Mouse (Mus musculus) limb, embryonic 14.5 days (tissue): ENCODE results near the gene Zfp148. TPM values are rescaled to one million over a fixed set of nuclear protein-coding genes. Genes with fewer than 3 reads are reported as not detected.

Experiments
- ATAC-seq: fragments of 200-750 bp; cut with Nextera tagmentation; 2 replicates; pipeline ENCODE4 v1.8.0; 2017; ENCODE audit warnings: low read depth, moderate number of reproducible peaks, moderate TSS enrichment; ENCODE audit not compliant: low FRiP score
- DNase-seq: peaks from one replicate; pipeline ENCODE4 v3.0.0-alpha.2; 2015; ENCODE audit warnings: low spot score
- H3K27ac ChIP-seq: fragments of 300-500 bp; sonication (generic); replicated peaks from 2 replicates; pipeline ENCODE4 v1.5.1; 2014; ENCODE audit warnings: low read depth, mild to moderate bottlenecking, low read length, moderate library complexity, mixed read lengths
- H3K27me3 ChIP-seq: fragments of 300-500 bp; sonication (generic); 2 replicates; pipeline ENCODE4 v1.6.1; 2014; ENCODE audit warnings: low read length, mixed read lengths; ENCODE audit not compliant: control insufficient read depth, insufficient read depth
- H3K36me3 ChIP-seq: fragments of 300-500 bp; sonication (generic); 2 replicates; pipeline ENCODE4 v1.6.1; 2014; ENCODE audit warnings: mild to moderate bottlenecking, low read length, moderate library complexity, mixed read lengths; ENCODE audit not compliant: control insufficient read depth, insufficient read depth
- H3K4me1 ChIP-seq: fragments of 300-500 bp; sonication (generic); 2 replicates; pipeline ENCODE4 v1.6.1; 2014; ENCODE audit warnings: antibody characterized with exemption, low read length, mixed read lengths; ENCODE audit not compliant: control insufficient read depth, insufficient read depth
- H3K4me2 ChIP-seq: fragments of 300-500 bp; sonication (generic); replicated peaks from 2 replicates; pipeline ENCODE4 v1.6.1; 2014; ENCODE audit warnings: low read depth, mild to moderate bottlenecking, low read length, moderate library complexity; ENCODE audit not compliant: severe bottlenecking
- H3K4me3 ChIP-seq: fragments of 300-500 bp; sonication (generic); replicated peaks from 2 replicates; pipeline ENCODE4 v1.5.1; 2014; ENCODE audit warnings: low read length
- H3K9ac ChIP-seq: fragments of 300-500 bp; sonication (generic); 2 replicates; pipeline ENCODE4 v1.6.1; 2014; ENCODE audit warnings: mild to moderate bottlenecking, low read depth, low read length, moderate library complexity; ENCODE audit not compliant: severe bottlenecking
- H3K9me3 ChIP-seq: fragments of 300-500 bp; sonication (generic); 2 replicates; pipeline ENCODE4 v1.6.1; 2016; ENCODE audit warnings: low read length; ENCODE audit not compliant: control insufficient read depth
- POLR2A ChIP-seq: fragments of 200-500 bp; IDR thresholded peaks from 2 replicates; pipeline ENCODE4 v1.8.0; 2012; ENCODE audit warnings: inconsistent platforms, mild to moderate bottlenecking, moderate library complexity, borderline replicate concordance; ENCODE audit not compliant: insufficient read depth, insufficient read length; ENCODE audit errors: extremely low read depth
- WGBS: fragments of 180-500 bp; shearing (Covaris S2); extraction: QIAGEN DNeasy Blood & Tissue Kit; methylation state at CpG from one replicate; pipeline ENCODE4 v1.1.7; 2014; 5-methylcytosine and 5-hydroxymethylcytosine counted together
- polyA plus RNA-seq, 2 experiments: library from polyadenylated mRNA; depleted of rRNA in 1 of 2; stranded (reverse) in 1 of 2; unstranded in 1 of 2; fragments of >200 nt; fragmentation: Nextera tagmentation in 1 of 2; extraction: Ambion mirVana in 1 of 2; gene quantifications; 2 replicates each; pipeline versions ENCODE4 v1.2.1 to v1.2.3; 2012 to 2014

Zfp148 gene
- polyA plus RNA-seq, 2 experiments = 26.6 to 50.2 TPM

DNA sequence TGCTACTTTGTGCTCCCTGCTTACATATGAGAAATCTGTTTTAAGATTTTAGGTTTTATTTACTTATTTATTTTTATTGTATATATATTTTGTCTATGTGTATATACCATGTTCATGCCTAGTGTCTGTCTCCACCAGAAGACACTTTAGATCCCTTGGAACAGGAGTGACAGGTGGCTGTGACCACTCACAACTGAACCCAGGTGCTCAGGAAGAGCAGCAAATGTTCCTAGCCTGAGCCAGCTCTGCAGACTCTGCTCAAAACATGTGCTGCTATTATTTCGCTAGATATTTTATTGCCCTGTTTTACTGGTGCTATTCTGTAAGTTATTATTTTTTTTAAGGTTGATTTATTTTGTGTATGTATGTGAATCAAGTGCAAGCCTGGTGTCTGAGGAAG is 78.5 kb downstream of the Zfp148 start:
- 74% methylated on average over 1 of the region's 1 CpGs for WGBS
- Histone ChIP-seq H3K4me1 (no peaks in the 10 kb centered on the region), H3K27me3 (no peaks in the 10 kb centered on the region), H3K4me2 (no peak overlapping the region), H3K36me3 (peaks cover 16% of the 10 kb centered on the region), H3K9me3 (no peaks in the 10 kb centered on the region), H3K4me3 (no peak overlapping the region), H3K9ac (no peak overlapping the region), H3K27ac (no peak overlapping the region)
- no peak for TF ChIP-seq POLR2A
- no peak for DNase-seq
- ATAC-seq = no peak

- no peak overlapping the region for H3K9ac ChIP-seq
- TF ChIP-seq POLR2A = no peak
- ATAC-seq (no peak), DNase-seq (no peak)
- no peaks in the 10 kb centered on the region for H3K27me3 ChIP-seq
- no peak overlapping the region for H3K4me3 ChIP-seq
- no peak overlapping the region for H3K4me2 ChIP-seq
- peaks cover 16% of the 10 kb centered on the region for H3K36me3 ChIP-seq
- H3K4me1 ChIP-seq = no peaks in the 10 kb centered on the region
- no peaks in the 10 kb centered on the region for H3K9me3 ChIP-seq
- no peak overlapping the region for H3K27ac ChIP-seq
- WGBS = 72% methylated on average over 3 of the region's 3 CpGs
These were observed 80.8 kb downstream of the Zfp148 start for GRCm38 (mm10) chr16:33461416-33461815.

- WGBS = 97% methylated on average over 4 of the region's 4 CpGs
- Histone ChIP-seq H3K4me3 (no peak overlapping the region), H3K27ac (no peak overlapping the region), H3K36me3 (peaks cover 17% of the 10 kb centered on the region), H3K27me3 (no peaks in the 10 kb centered on the region), H3K9ac (no peak overlapping the region), H3K9me3 (no peaks in the 10 kb centered on the region), H3K4me2 (no peak overlapping the region), H3K4me1 (no peaks in the 10 kb centered on the region)
- TF ChIP-seq POLR2A = no peak
- DNase-seq (no peak), ATAC-seq (no peak)
These were observed 84.0 kb downstream of the Zfp148 start for GRCm38 (mm10) chr16:33464509-33465241.

- Histone ChIP-seq H3K27me3 (no peaks in the 10 kb centered on the region), H3K27ac (no peak overlapping the region), H3K4me3 (no peak overlapping the region), H3K36me3 (0 out of 2 replicates have a peak, but pooled peaks cover 19% of the 10 kb centered on the region), H3K9me3 (no peaks in the 10 kb centered on the region), H3K4me2 (no peak overlapping the region), H3K4me1 (no peaks in the 10 kb centered on the region), H3K9ac (no peak overlapping the region)
- ATAC-seq = no peak
- DNase-seq = no peak
- WGBS = 93% methylated on average over 4 of the region's 4 CpGs
- no peak for TF ChIP-seq POLR2A
These were observed 84.6 kb downstream of the Zfp148 start for GRCm38 (mm10) chr16:33465242-33465614.

DNA sequence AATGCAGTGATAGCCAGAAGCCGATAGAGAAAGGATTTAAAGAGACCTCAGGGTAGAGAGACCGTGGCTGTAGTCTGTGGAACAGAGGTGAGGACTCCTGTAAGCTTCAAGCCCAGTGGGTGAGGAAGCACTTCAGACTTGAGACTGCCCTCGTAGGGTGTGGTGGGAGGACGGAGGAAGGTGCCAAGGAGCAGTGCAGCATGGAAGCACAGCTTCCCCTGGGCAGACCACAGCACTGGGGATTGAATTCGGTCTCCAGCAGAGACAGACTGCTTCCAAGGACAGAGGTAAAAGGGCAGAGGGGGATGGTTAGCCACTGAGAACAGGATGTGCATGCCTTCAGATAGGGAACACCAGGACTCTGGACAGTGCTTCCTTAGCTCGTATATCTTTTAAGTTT is 86.8 kb downstream of the Zfp148 start:
- H3K4me1 ChIP-seq = no peaks in the 10 kb centered on the region
- H3K27me3 ChIP-seq = no peaks in the 10 kb centered on the region
- ATAC-seq (no peak), DNase-seq (no peak)
- H3K36me3 ChIP-seq = peaks cover 22% of the 10 kb centered on the region; the same call in 1 of the 2 replicates
- no peaks in the 10 kb centered on the region for H3K9me3 ChIP-seq
- no peak overlapping the region for H3K4me2 ChIP-seq
- H3K4me3 ChIP-seq = no peak overlapping the region
- no peak for TF ChIP-seq POLR2A
- 72% methylated on average over 6 of the region's 6 CpGs for WGBS
- no peak overlapping the region for H3K27ac ChIP-seq
- no peak overlapping the region for H3K9ac ChIP-seq

- DNase-seq (peak; percentile 76), ATAC-seq (no peak)
- H3K27me3 ChIP-seq = no peaks in the 10 kb centered on the region
- peaks cover 26% of the 10 kb centered on the region; the same call in 1 of the 2 replicates for H3K36me3 ChIP-seq
- H3K9me3 ChIP-seq = no peaks in the 10 kb centered on the region
- H3K27ac ChIP-seq = no peak overlapping the region
- no peak overlapping the region for H3K9ac ChIP-seq
- H3K4me2 ChIP-seq = no peak overlapping the region
- no peak for TF ChIP-seq POLR2A
- no peaks in the 10 kb centered on the region for H3K4me1 ChIP-seq
- H3K4me3 ChIP-seq = no peak overlapping the region
These were observed 89.3 kb downstream of the Zfp148 start for GRCm38 (mm10) chr16:33469973-33470372.
